Mouse (Mus musculus): ENCODE measurements around the gene Mtch1. TPM values are rescaled to one million over a fixed set of nuclear protein-coding genes. Genes with fewer than 3 reads are reported as not detected.
A peak's percentile ranks its signal among the peaks of the same experiment; 100 is the strongest.
"Not testable (repeated sequence)": the region's sequence is repeated elsewhere in the genome, so short reads cannot be mapped to it uniquely, and the experiment has no call there.

Mtch1 gene
- total and polyA plus RNA-seq, 3 experiments = 78.7 to 175 (median 101) TPM

DNA sequence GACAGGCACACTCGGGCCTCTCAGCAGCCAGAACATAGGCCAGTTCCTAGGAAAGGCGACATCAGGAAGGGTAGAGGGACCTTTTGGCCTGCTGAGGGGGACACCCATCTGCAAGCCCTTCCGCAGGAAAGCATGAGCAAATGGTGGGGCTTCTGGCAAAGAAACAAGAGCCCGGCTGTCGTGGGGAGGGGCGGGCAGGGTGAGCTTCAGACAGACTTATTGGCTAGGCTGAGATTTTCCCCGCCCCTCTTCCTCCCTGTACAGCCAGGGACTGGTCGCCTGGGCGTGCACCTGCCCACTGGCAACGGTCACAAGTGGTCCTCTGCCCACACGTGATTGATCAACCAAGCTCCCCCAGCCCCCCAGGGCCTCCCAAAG, 8.7 kb upstream of the Mtch1 start:
- TF ChIP-seq GATA2 (IDR thresholded peaks at IDR 0.05; ENCODE audit: borderline replicate concordance, low read depth, low read length) (no peak), CTCF (IDR thresholded peaks at IDR 0.05; ENCODE audit: low read depth, low read length) (no peak), POLR2AphosphoS5 (IDR thresholded peaks at IDR 0.05; ENCODE audit: insufficient replicate concordance, low read depth, low read length) (no peak), GATA1 (IDR thresholded peaks at IDR 0.05; ENCODE audit: borderline replicate concordance, low read length) (no peak), TAL1 (conservative IDR thresholded peaks at IDR 0.05; ENCODE audit: low read depth, low read length) (no peak)
- ATAC-seq (ENCODE audit: extremely low read depth, insufficient number of reproducible peaks, low FRiP score, poor library complexity, severe bottlenecking) (no peak), DNase-seq (ENCODE audit: low spot score) (no peak)
- Histone ChIP-seq H3K9me3 (replicated peaks) (no peaks in the 10 kb centered on the region), H3K4me3 (ENCODE audit: low read depth, low read length) (no peak overlapping the region), H3K27me3 (ENCODE audit: insufficient read depth, low read length) (peaks cover 29% of the 10 kb centered on the region), H3K4me1 (ENCODE audit: insufficient read depth, low read depth, low read length) (peaks cover 31% of the 10 kb centered on the region), H3K36me3 (replicated peaks) (no peaks in the 10 kb centered on the region)

- H3K9me3 ChIP-seq (replicated peaks) = no peaks in the 10 kb centered on the region
- TF ChIP-seq GATA1 (IDR thresholded peaks at IDR 0.05; ENCODE audit: borderline replicate concordance, low read length) = no peak
- TF ChIP-seq TAL1 (conservative IDR thresholded peaks at IDR 0.05; ENCODE audit: low read depth, low read length) = no peak
- TF ChIP-seq GATA2 (IDR thresholded peaks at IDR 0.05; ENCODE audit: borderline replicate concordance, low read depth, low read length) = no peak
- TF ChIP-seq CTCF (IDR thresholded peaks at IDR 0.05; ENCODE audit: low read depth, low read length) = no peak
- no peak for TF ChIP-seq POLR2AphosphoS5 (IDR thresholded peaks at IDR 0.05; ENCODE audit: insufficient replicate concordance, low read depth, low read length)
- H3K27me3 ChIP-seq (ENCODE audit: insufficient read depth, low read length) = peaks cover 29% of the 10 kb centered on the region
- H3K4me3 ChIP-seq (ENCODE audit: low read depth, low read length) = no peak overlapping the region
- H3K36me3 ChIP-seq (replicated peaks) = no peaks in the 10 kb centered on the region
- ATAC-seq (ENCODE audit: extremely low read depth, insufficient number of reproducible peaks, low FRiP score, poor library complexity, severe bottlenecking) = no peak
- DNase-seq (ENCODE audit: low spot score) = no peak
- peaks cover 26% of the 10 kb centered on the region for H3K4me1 ChIP-seq (ENCODE audit: insufficient read depth, low read depth, low read length)
Measured at GRCm38 (mm10) chr17:29355841-29356478, 8.2 kb upstream of the Mtch1 start.

DNA sequence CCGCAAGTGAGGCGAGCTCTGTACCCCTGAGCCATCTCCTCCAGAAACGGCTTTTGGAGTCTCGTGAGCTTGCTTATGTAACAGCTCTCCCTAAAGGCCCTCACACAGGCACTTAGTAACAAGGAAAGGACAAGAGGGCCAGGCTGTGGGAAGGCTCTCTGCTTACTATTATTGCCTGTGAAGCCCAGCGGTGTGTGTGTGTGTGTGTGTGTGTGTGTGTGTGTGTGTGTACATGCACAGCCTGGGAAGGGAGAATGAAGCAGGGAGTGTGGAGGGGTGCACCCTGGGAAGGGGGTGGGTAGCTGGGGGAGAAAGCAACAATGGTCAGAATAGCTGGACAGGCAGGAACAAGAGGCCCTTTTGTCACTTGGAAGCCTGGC, 7.7 kb upstream of the Mtch1 start:
- no peak for DNase-seq (ENCODE audit: low spot score)
- H3K4me1 ChIP-seq (ENCODE audit: insufficient read depth, low read depth, low read length) = peaks cover 21% of the 10 kb centered on the region
- H3K4me3 ChIP-seq (ENCODE audit: low read depth, low read length) = no peak overlapping the region
- no peak for TF ChIP-seq GATA1 (IDR thresholded peaks at IDR 0.05; ENCODE audit: borderline replicate concordance, low read length)
- H3K9me3 ChIP-seq (replicated peaks) = no peaks in the 10 kb centered on the region
- peaks cover 29% of the 10 kb centered on the region for H3K27me3 ChIP-seq (ENCODE audit: insufficient read depth, low read length)
- ATAC-seq (ENCODE audit: extremely low read depth, insufficient number of reproducible peaks, low FRiP score, poor library complexity, severe bottlenecking) = no peak
- H3K36me3 ChIP-seq (replicated peaks) = no peaks in the 10 kb centered on the region

- not testable (repeated sequence) for ATAC-seq (ENCODE audit: extremely low read depth, insufficient number of reproducible peaks, low FRiP score, poor library complexity, severe bottlenecking); H3K4me3 ChIP-seq (ENCODE audit: low read depth, low read length); H3K9me3 ChIP-seq (replicated peaks); DNase-seq (ENCODE audit: low spot score); H3K36me3 ChIP-seq (replicated peaks)
- Histone ChIP-seq H3K27me3 (ENCODE audit: insufficient read depth, low read length) (peaks cover 14% of the 10 kb centered on the region; the same call in 1 of the 2 replicates), H3K4me1 (ENCODE audit: insufficient read depth, low read depth, low read length) (peaks cover 16% of the 10 kb centered on the region)
Measured at GRCm38 (mm10) chr17:29351056-29351455, 3.3 kb upstream of the Mtch1 start.

DNA sequence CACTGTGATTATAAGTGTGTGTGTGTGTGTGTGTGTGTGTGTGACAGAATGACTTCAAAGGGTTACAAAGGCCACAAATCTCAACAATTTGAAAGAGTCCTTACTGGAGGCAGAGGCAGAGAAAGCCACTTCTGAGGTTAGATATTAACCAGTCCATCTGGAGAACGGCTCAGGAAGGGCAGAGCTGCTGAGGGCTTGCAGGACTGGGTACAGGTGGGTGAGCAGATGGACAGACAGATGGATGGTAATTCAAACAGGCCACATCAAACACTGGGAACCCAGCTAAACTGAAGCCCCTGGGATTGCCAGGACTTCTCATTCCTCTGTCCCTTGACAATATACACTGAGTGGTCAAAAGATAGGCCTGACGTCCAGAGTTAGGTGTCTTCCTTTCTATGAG, 1.3 kb upstream of the Mtch1 start:
- DNase-seq (ENCODE audit: low spot score) (no peak), ATAC-seq (ENCODE audit: extremely low read depth, insufficient number of reproducible peaks, low FRiP score, poor library complexity, severe bottlenecking) (no peak)
- no peak for TF ChIP-seq TAL1 (conservative IDR thresholded peaks at IDR 0.05; ENCODE audit: low read depth, low read length)
- no peak for TF ChIP-seq GATA1 (IDR thresholded peaks at IDR 0.05; ENCODE audit: borderline replicate concordance, low read length)
- no peak for TF ChIP-seq GATA2 (IDR thresholded peaks at IDR 0.05; ENCODE audit: borderline replicate concordance, low read depth, low read length)
- TF ChIP-seq CTCF (IDR thresholded peaks at IDR 0.05; ENCODE audit: low read depth, low read length) = no peak
- TF ChIP-seq POLR2AphosphoS5 (IDR thresholded peaks at IDR 0.05; ENCODE audit: insufficient replicate concordance, low read depth, low read length) = no peak

DNA sequence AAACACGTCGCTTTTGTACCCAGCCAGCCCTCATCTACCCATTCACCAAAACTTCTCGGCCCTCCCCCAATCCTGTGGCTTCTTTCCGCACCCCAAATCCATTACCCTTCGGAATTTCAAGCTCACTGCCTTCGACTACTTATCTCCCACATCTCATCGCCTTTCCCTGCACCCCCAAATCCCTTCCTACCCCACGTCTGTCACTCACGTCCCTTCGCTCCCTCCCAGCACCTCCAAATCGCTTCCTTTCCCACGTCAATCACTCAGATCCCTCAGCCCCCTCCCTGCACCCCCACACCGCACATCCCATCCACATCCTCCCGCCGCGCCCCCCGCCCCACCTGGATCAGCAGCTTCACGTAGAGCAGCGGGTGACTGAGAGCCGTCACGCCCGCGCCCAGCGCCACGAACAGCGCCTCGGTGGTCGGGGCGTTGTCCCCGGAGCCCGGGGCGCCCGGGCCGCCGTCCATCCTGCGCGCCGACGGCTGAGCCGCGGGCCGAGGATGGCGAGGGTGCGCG, 549 bp downstream of the Mtch1 start:
- DNase-seq (ENCODE audit: low spot score) = peak; percentile 55
- H3K4me3 ChIP-seq (ENCODE audit: low read depth, low read length) = peak overlapping the region; percentile 92
- no peak for TF ChIP-seq POLR2AphosphoS5 (IDR thresholded peaks at IDR 0.05; ENCODE audit: insufficient replicate concordance, low read depth, low read length)
- TF ChIP-seq CTCF (IDR thresholded peaks at IDR 0.05; ENCODE audit: low read depth, low read length) = no peak
- no peak for TF ChIP-seq TAL1 (conservative IDR thresholded peaks at IDR 0.05; ENCODE audit: low read depth, low read length)
- TF ChIP-seq GATA2 (IDR thresholded peaks at IDR 0.05; ENCODE audit: borderline replicate concordance, low read depth, low read length) = no peak
- TF ChIP-seq GATA1 (IDR thresholded peaks at IDR 0.05; ENCODE audit: borderline replicate concordance, low read length) = no peak
- ATAC-seq (ENCODE audit: extremely low read depth, insufficient number of reproducible peaks, low FRiP score, poor library complexity, severe bottlenecking) = no peak
- peaks cover 37% of the 10 kb centered on the region for H3K36me3 ChIP-seq (replicated peaks)
- peaks cover 2% of the 10 kb centered on the region; the same call in 1 of the 2 replicates for H3K27me3 ChIP-seq (ENCODE audit: insufficient read depth, low read length)
- no peaks in the 10 kb centered on the region for H3K9me3 ChIP-seq (replicated peaks)
- peaks cover 43% of the 10 kb centered on the region for H3K4me1 ChIP-seq (ENCODE audit: insufficient read depth, low read depth, low read length)

More for the DNA sequence above, 1.3 kb upstream of the Mtch1 start:
- H3K4me1 ChIP-seq (ENCODE audit: insufficient read depth, low read depth, low read length) = peaks cover 30% of the 10 kb centered on the region
- H3K9me3 ChIP-seq (replicated peaks) = no peaks in the 10 kb centered on the region
- H3K27me3 ChIP-seq (ENCODE audit: insufficient read depth, low read length) = peaks cover 2% of the 10 kb centered on the region; the same call in 1 of the 2 replicates
- peaks cover 19% of the 10 kb centered on the region for H3K36me3 ChIP-seq (replicated peaks)
- no peak overlapping the region for H3K4me3 ChIP-seq (ENCODE audit: low read depth, low read length)
